Mouse (Mus musculus): ENCODE measurements around the gene Kdm1b. TPM values are rescaled to one million over a fixed set of nuclear protein-coding genes. Genes with fewer than 3 reads are reported as not detected.

Kdm1b gene
- polyA plus RNA-seq (2015; fragmentation: Nextera tagmentation; extraction: Ambion mirVana), result 16.4 and 17.1 TPM in 2 replicates

DNA sequence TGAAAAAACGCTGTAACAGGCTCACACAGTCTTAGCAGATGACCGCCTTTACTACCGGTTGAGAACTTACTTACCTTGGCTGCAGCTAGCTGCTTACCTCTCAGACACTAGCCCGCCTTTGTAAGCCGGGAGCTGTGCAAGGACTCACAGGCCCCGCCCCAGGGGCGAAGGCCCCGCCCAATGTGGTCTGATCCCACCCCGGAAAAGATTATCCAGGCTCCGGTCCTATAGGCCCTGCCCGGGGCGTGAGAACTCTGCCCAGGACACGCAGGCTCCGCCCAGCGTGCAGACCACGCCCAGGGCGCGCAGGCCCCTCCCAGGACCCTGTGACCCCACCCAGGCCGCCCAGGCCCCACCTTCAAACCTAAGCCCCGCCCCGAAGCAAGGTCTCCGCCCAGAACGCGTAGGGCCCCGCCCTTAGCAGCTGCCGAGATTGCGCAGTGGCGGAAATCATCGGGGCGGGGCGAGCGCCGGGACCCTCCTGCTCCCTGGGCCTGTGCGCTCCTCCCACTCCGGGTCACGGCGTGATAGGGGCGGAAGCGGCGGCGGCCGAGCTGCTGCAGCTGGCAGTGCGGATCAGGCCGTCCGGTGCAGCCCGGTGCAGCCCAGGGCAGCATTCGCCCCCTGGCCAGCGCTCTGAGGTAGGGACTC, at the start of gene Kdm1b:
Gene Kdm1b, plus strand, starts transcription at position 470 of the 651 bp plus-strand sequence.
- peak within 1 kb of the TSS; percentile 61 for H3K27ac ChIP-seq (ENCODE audit: low read length)
- WGBS, result under 1% methylated on average over 48 of the region's 48 CpGs
- ATAC-seq (ENCODE audit: insufficient read depth, low FRiP score), result peak; percentile 99

DNA sequence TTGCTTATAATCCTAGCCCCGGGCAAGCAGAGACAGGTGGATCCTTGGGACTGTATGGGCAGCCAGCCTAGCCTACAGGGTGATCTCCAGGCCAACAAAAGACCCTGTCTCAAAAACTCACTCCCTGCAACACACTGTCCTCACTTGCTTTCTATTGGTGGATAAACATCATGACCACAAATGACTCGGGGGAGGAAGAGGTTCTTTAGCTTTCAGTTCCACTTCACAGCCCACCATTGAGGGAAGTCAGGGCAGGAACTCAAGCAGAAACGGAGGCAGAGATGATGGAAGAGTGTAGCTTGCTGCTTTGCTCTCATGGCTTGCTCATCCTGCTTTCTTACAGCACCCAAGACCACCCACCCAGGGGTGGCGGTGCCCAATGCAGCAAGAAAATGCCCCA, 45.9 kb upstream of the Kdm1b start:
- Histone ChIP-seq H3K36me3 (ENCODE audit: control insufficient read depth, insufficient read depth, low read length) (no peaks in the 10 kb centered on the region), H3K4me2 (ENCODE audit: low read depth, low read length) (no peak overlapping the region), H3K27me3 (ENCODE audit: control insufficient read depth, insufficient read depth, low read length) (no peaks in the 10 kb centered on the region), H3K9me3 (replicated peaks; ENCODE audit: control insufficient read depth, low read length) (no peaks in the 10 kb centered on the region), H3K9ac (ENCODE audit: low read length) (no peak overlapping the region), H3K4me1 (ENCODE audit: control insufficient read depth, insufficient read depth, low read length) (no peaks in the 10 kb centered on the region; the same call in 1 of the 2 replicates), H3K27ac (ENCODE audit: low read length) (no peak overlapping the region), H3K4me3 (replicated peaks; ENCODE audit: low read length) (no peak overlapping the region)
- ATAC-seq (ENCODE audit: insufficient read depth, low FRiP score), result no peak
- 70% methylated on average over 4 of the region's 4 CpGs for WGBS

More for the DNA sequence above, at the start of gene Kdm1b:
- H3K36me3 ChIP-seq (ENCODE audit: control insufficient read depth, insufficient read depth, low read length), result no peaks in the 10 kb centered on the region
- peak within 1 kb of the TSS; percentile 98 for H3K4me2 ChIP-seq (ENCODE audit: low read depth, low read length)
- H3K4me3 ChIP-seq (replicated peaks; ENCODE audit: low read length), result peak within 1 kb of the TSS; percentile 73
- H3K9me3 ChIP-seq (replicated peaks; ENCODE audit: control insufficient read depth, low read length), result no peaks in the 10 kb centered on the region
- H3K4me1 ChIP-seq (ENCODE audit: control insufficient read depth, insufficient read depth, low read length), result peaks cover 7% of the 10 kb centered on the region; the same call in 1 of the 2 replicates
- H3K9ac ChIP-seq (ENCODE audit: low read length), result peak within 1 kb of the TSS; percentile 83
- no peaks in the 10 kb centered on the region for H3K27me3 ChIP-seq (ENCODE audit: control insufficient read depth, insufficient read depth, low read length)

DNA sequence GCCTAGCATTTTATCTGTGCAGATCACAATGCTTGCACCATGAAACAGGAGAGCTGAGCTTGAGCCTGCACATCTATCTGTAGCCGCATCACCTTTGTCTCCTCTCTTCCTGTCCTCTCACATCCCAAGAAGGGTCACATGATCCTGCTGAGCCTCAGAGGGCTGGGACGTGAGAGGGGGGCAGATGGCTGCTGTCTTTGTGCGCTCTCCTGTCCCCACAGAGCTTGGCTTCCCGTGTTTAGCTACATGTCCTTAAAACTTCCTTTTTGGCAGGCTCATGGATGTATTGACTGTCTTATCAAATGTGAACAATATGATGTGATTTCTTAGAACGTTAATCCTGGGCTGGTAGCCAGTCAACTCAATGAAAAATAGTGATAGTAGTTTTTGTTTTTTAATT, 43.8 kb upstream of the Kdm1b start:
- H3K4me1 ChIP-seq (ENCODE audit: control insufficient read depth, insufficient read depth, low read length), result no peaks in the 10 kb centered on the region; the same call in 1 of the 2 replicates
- H3K9ac ChIP-seq (ENCODE audit: low read length), result no peak overlapping the region
- no peak overlapping the region for H3K27ac ChIP-seq (ENCODE audit: low read length)
- no peaks in the 10 kb centered on the region for H3K9me3 ChIP-seq (replicated peaks; ENCODE audit: control insufficient read depth, low read length)
- H3K4me3 ChIP-seq (replicated peaks; ENCODE audit: low read length), result no peak overlapping the region
- no peaks in the 10 kb centered on the region for H3K36me3 ChIP-seq (ENCODE audit: control insufficient read depth, insufficient read depth, low read length)
- 36% methylated on average over 5 of the region's 5 CpGs for WGBS
- no peaks in the 10 kb centered on the region for H3K27me3 ChIP-seq (ENCODE audit: control insufficient read depth, insufficient read depth, low read length)
- no peak for ATAC-seq (ENCODE audit: insufficient read depth, low FRiP score)
- H3K4me2 ChIP-seq (ENCODE audit: low read depth, low read length), result no peak overlapping the region

DNA sequence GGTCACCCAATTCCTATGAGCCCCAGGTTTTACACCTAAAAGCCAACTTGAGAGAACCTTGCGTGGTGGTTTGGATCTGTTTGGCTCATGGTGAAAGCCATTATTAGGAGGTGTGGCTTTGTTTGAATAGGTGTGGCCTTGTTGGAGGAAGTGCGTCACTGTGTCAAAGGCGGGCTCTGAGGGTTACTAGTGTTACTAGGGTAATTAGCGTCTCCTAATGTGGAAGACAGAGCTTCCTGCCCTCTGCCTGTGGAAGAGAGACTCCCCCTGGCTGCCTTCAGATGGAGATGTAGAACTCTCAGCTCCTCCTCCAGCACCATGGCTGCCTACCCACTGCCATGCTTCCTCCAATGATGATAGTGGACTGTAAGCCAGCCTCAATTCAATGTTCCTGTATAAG, 41.7 kb upstream of the Kdm1b start:
- H3K4me2 ChIP-seq (ENCODE audit: low read depth, low read length), result no peak overlapping the region
- H3K27ac ChIP-seq (ENCODE audit: low read length), result no peak overlapping the region
- H3K27me3 ChIP-seq (ENCODE audit: control insufficient read depth, insufficient read depth, low read length), result no peaks in the 10 kb centered on the region
- no peaks in the 10 kb centered on the region for H3K9me3 ChIP-seq (replicated peaks; ENCODE audit: control insufficient read depth, low read length)
- ATAC-seq (ENCODE audit: insufficient read depth, low FRiP score), result no peak
- no peaks in the 10 kb centered on the region for H3K36me3 ChIP-seq (ENCODE audit: control insufficient read depth, insufficient read depth, low read length)
- WGBS, result 85% methylated on average over 4 of the region's 4 CpGs
- H3K9ac ChIP-seq (ENCODE audit: low read length), result no peak overlapping the region
- H3K4me3 ChIP-seq (replicated peaks; ENCODE audit: low read length), result no peak overlapping the region
- no peaks in the 10 kb centered on the region; the same call in 1 of the 2 replicates for H3K4me1 ChIP-seq (ENCODE audit: control insufficient read depth, insufficient read depth, low read length)

DNA sequence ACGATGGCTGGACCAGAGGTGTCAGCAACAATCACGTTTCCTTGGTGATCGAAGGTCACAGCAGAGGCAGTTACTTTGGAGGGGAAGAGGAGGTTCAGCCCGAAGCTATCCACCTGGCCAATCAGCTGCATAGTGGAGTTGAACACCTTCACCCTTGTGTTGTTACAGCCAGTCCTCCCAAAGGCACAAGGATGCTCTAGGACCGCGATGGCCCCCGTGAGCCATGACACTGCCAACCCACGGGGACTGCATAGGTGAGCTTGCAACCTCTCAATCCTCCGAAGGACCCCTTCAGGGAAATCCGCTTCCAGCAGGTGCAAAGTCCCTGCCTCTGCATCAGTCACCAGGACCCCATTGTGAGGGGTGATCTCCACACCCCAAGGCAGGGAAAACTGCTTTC, 29.6 kb upstream of the Kdm1b start:
- Histone ChIP-seq H3K9ac (ENCODE audit: low read length) (no peak overlapping the region), H3K4me1 (ENCODE audit: control insufficient read depth, insufficient read depth, low read length) (0 out of 2 replicates have a peak, but pooled peaks cover 6% of the 10 kb centered on the region)
- ATAC-seq (ENCODE audit: insufficient read depth, low FRiP score), result no peak

DNA sequence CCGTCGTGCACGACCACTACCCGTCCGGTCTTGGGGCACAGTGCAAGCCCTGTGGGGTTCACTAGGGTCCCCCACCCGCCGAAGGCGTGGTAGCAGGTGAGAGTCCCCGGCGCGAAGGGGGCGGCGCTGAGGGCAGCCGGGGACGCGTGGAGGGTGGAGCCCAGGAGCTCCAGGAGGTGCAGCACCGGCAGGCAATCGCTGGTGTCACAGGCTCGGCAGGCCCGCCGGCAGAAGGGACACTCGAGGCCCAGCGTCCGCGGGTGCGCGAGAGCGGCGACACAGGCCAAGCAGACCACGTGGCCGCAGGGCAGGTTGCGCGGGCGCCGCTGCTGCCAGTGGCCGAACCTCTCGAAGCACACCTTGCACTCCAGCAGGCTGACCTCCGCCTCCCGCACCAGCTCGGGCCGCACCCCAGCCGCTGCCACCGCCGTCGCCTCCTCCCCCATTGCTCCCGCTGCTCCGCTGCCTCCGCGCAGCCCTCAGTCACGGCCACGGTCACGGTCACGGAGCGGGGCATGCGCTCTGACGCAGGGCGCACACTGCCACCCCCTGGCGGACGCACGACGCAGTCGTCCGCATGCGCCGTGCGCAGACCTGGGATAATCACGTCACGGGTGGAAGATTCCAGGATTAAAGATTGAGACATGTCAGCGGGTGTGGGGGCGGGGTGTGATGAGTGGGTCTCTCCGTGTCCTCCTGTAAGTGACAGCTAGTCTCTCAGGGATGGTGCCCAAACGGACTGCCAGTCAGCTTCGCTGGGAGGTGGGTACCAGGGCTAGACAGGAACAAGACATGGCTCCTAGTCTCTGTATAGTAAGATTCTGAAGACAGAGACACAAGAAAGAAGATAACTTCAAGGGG, 28.7 kb upstream of the Kdm1b start, which contains the start of gene Nhlrc1:
Gene Nhlrc1, minus strand, starts transcription at position 517 of the 861 bp plus-strand sequence.
- Histone ChIP-seq H3K36me3 (ENCODE audit: control insufficient read depth, insufficient read depth, low read length) (no peaks in the 10 kb centered on the region), H3K9ac (ENCODE audit: low read length) (peak within 1 kb of the TSS; percentile 78), H3K27ac (ENCODE audit: low read length) (no peak within 1 kb of the TSS), H3K27me3 (ENCODE audit: control insufficient read depth, insufficient read depth, low read length) (0 out of 2 replicates have a peak, but pooled peaks cover 3% of the 10 kb centered on the region), H3K4me1 (ENCODE audit: control insufficient read depth, insufficient read depth, low read length) (0 out of 2 replicates have a peak, but pooled peaks cover 6% of the 10 kb centered on the region), H3K9me3 (replicated peaks; ENCODE audit: control insufficient read depth, low read length) (peaks cover 11% of the 10 kb centered on the region; the same call in 1 of the 2 replicates), H3K4me2 (ENCODE audit: low read depth, low read length) (peak within 1 kb of the TSS; percentile 100), H3K4me3 (replicated peaks; ENCODE audit: low read length) (peak within 1 kb of the TSS; percentile 62)
- 4% methylated on average over 71 of the region's 73 CpGs for WGBS
- ATAC-seq (ENCODE audit: insufficient read depth, low FRiP score), result peak; percentile 84

More for the DNA sequence above, 29.6 kb upstream of the Kdm1b start:
- no peak overlapping the region for H3K27ac ChIP-seq (ENCODE audit: low read length)
- H3K4me3 ChIP-seq (replicated peaks; ENCODE audit: low read length), result peak overlapping the region; percentile 62
- peak overlapping the region; percentile 100 for H3K4me2 ChIP-seq (ENCODE audit: low read depth, low read length)
- 59% methylated on average over 10 of the region's 10 CpGs for WGBS
- H3K27me3 ChIP-seq (ENCODE audit: control insufficient read depth, insufficient read depth, low read length), result 0 out of 2 replicates have a peak, but pooled peaks cover 3% of the 10 kb centered on the region
- H3K9me3 ChIP-seq (replicated peaks; ENCODE audit: control insufficient read depth, low read length), result peaks cover 11% of the 10 kb centered on the region; the same call in 1 of the 2 replicates
- no peaks in the 10 kb centered on the region for H3K36me3 ChIP-seq (ENCODE audit: control insufficient read depth, insufficient read depth, low read length)

DNA sequence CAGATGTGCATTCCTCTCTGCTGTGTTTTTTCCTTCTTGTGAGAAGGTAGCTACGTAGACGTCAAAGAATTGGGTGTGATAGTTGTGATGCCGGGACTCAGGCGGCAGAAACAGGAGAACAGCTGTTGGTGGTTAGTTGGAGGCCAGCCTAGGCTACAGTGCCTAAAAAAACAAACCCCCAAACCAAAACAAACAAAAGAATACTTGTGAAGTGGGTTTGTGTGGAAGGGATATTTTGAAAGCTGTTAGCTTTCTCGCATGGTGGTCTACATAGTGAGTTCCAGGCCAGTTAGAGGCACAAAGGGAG, 28.2 kb upstream of the Kdm1b start:
- Histone ChIP-seq H3K4me3 (replicated peaks; ENCODE audit: low read length) (peak overlapping the region; percentile 62), H3K4me2 (ENCODE audit: low read depth, low read length) (peak overlapping the region; percentile 100), H3K27ac (ENCODE audit: low read length) (no peak overlapping the region), H3K4me1 (ENCODE audit: control insufficient read depth, insufficient read depth, low read length) (0 out of 2 replicates have a peak, but pooled peaks cover 6% of the 10 kb centered on the region), H3K27me3 (ENCODE audit: control insufficient read depth, insufficient read depth, low read length) (0 out of 2 replicates have a peak, but pooled peaks cover 3% of the 10 kb centered on the region), H3K36me3 (ENCODE audit: control insufficient read depth, insufficient read depth, low read length) (no peaks in the 10 kb centered on the region), H3K9me3 (replicated peaks; ENCODE audit: control insufficient read depth, low read length) (peaks cover 7% of the 10 kb centered on the region; the same call in 1 of the 2 replicates), H3K9ac (ENCODE audit: low read length) (peak overlapping the region; percentile 78)
- no peak for ATAC-seq (ENCODE audit: insufficient read depth, low FRiP score)
- 74% methylated on average over 5 of the region's 5 CpGs for WGBS

DNA sequence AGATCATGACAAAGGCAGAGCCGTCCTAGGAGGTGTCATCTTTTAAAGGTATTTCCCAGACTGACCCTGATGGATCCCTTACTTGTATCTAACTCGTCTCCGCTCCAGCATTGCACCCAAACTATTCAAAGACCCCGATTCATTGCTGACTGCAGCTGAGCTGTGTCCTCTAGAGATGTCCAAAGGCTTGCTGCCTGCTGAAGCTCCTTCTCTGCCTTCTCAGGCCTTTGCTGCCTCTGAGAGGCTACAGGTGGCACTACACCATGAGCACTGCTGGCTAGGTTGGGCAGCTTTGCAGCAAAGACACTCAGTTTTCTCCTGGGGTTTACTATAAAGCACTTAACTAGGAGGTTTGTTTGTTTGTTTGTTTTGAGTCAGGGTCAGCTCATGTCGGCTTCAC, 26.0 kb upstream of the Kdm1b start:
- H3K4me3 ChIP-seq (replicated peaks; ENCODE audit: low read length), result no peak overlapping the region
- peak; percentile 61; the same call in 1 of the 2 replicates for ATAC-seq (ENCODE audit: insufficient read depth, low FRiP score)
- no peak overlapping the region for H3K4me2 ChIP-seq (ENCODE audit: low read depth, low read length)
- H3K36me3 ChIP-seq (ENCODE audit: control insufficient read depth, insufficient read depth, low read length), result no peaks in the 10 kb centered on the region
- 0 out of 2 replicates have a peak, but pooled peaks cover 6% of the 10 kb centered on the region for H3K4me1 ChIP-seq (ENCODE audit: control insufficient read depth, insufficient read depth, low read length)
- no peaks in the 10 kb centered on the region for H3K9me3 ChIP-seq (replicated peaks; ENCODE audit: control insufficient read depth, low read length)
- WGBS, result 32% methylated on average over 5 of the region's 5 CpGs
- H3K27me3 ChIP-seq (ENCODE audit: control insufficient read depth, insufficient read depth, low read length), result 0 out of 2 replicates have a peak, but pooled peaks cover 3% of the 10 kb centered on the region
- H3K9ac ChIP-seq (ENCODE audit: low read length), result no peak overlapping the region
- no peak overlapping the region for H3K27ac ChIP-seq (ENCODE audit: low read length)

DNA sequence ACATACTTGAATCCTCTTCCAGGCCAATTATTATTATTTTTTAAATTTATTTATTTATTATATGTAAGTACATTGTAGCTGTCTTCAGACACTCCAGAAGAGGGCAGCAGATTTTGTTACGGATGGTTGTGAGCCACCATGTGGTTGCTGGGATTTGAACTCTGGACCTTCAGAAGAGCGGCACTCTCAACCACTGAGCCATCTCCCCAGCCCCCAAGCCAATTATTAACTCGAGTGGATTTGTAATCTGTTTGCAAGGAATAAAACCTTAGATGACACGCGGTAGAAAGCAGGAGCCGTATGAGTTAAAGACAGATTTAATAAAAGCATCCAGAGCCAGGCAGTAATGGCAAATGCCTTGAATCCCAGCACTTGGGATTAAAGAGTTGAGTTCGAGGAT, 23.5 kb upstream of the Kdm1b start:
- Histone ChIP-seq H3K27me3 (ENCODE audit: control insufficient read depth, insufficient read depth, low read length) (no peaks in the 10 kb centered on the region), H3K4me2 (ENCODE audit: low read depth, low read length) (no peak overlapping the region), H3K4me1 (ENCODE audit: control insufficient read depth, insufficient read depth, low read length) (no peaks in the 10 kb centered on the region), H3K27ac (ENCODE audit: low read length) (no peak overlapping the region), H3K36me3 (ENCODE audit: control insufficient read depth, insufficient read depth, low read length) (no peaks in the 10 kb centered on the region), H3K9ac (ENCODE audit: low read length) (no peak overlapping the region), H3K9me3 (replicated peaks; ENCODE audit: control insufficient read depth, low read length) (no peaks in the 10 kb centered on the region), H3K4me3 (replicated peaks; ENCODE audit: low read length) (no peak overlapping the region)
- 81% methylated on average over 7 of the region's 7 CpGs for WGBS
- no peak for ATAC-seq (ENCODE audit: insufficient read depth, low FRiP score)

Data from stomach, embryonic 16.5 days (tissue).